Mouse (Mus musculus) ES-Bruce4 (cell line): ENCODE measurements around the gene March1.

Experiments used
- CTCF ChIP-seq: IDR thresholded peaks from one replicate; pipeline ENCODE4 v1.8.1; 2011; ENCODE audit warnings: low read depth, low read length
- POLR2A ChIP-seq: IDR thresholded peaks from one replicate; pipeline ENCODE4 v1.8.1; 2011; ENCODE audit warnings: low read length; ENCODE audit not compliant: insufficient read depth

DNA sequence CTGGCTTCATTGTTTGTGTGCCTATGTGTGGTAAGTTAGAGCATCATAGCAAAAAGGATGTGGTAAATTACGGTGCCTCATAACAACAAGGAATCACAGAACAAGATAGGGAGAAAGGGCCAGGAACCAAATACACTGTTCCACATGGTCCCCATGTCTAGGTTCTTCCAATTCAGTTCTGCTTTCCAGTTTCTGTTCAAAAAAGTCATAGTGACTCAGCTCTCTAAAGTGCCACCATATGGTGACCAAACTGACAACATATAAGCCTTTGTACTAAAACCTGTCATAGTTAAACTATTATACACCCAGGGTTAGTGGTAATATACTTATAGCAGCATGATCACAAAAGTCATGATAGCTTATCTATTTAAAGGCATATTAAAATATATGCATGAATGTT lies 28.2 kb downstream of the March1 start:
- TF ChIP-seq CTCF: no peak
- no peak for TF ChIP-seq POLR2A
